Mouse (Mus musculus) C2C12 (cell line): ENCODE results near the gene Fam167b.

Experiments used
- CTCF ChIP-seq: IDR thresholded peaks from one replicate; pipeline ENCODE4 v1.5.1; 2011; ENCODE audit not compliant: control insufficient read depth, insufficient read depth, insufficient read length
- MAX ChIP-seq: IDR thresholded peaks from one replicate; pipeline ENCODE4 v1.6.1; 2011; ENCODE audit warnings: mild to moderate bottlenecking, control low read depth
- MYOD1 ChIP-seq: IDR thresholded peaks from one replicate; pipeline ENCODE4 v1.6.1; 2011; ENCODE audit warnings: low read depth; ENCODE audit not compliant: control insufficient read depth, insufficient read length
- USF1 ChIP-seq: IDR thresholded peaks from one replicate; pipeline ENCODE4 v1.6.1; 2011; ENCODE audit warnings: low read depth, mild to moderate bottlenecking, control low read depth, moderate library complexity

GRCm38 (mm10) chr4:129618031-129618430 is 39.7 kb upstream of the Fam167b start:
- TF ChIP-seq CTCF (no peak), USF1 (no peak), MAX (no peak), MYOD1 (no peak)
